Mouse (Mus musculus) forebrain, embryonic 16.5 days (tissue): Measurements from ENCODE around the gene Cfdp1. TPM values are rescaled to one million over a fixed set of nuclear protein-coding genes. Genes with fewer than 3 reads are reported as not detected.

Source experiments
- ATAC-seq: fragments of 200-750 bp; cut with Nextera tagmentation; 2 replicates; pipeline ENCODE4 v1.8.0; 2017; ENCODE audit warnings: mild to moderate bottlenecking, moderate library complexity
- H3K27ac ChIP-seq: fragments of 300-500 bp; sonication (generic); 2 replicates; pipeline ENCODE4 v1.5.1; 2014; ENCODE audit warnings: low read length, control low read depth
- H3K27me3 ChIP-seq: fragments of 300-500 bp; sonication (generic); replicated peaks from 2 replicates; pipeline ENCODE4 v1.6.1; 2014; ENCODE audit warnings: low read length; ENCODE audit not compliant: control insufficient read depth, insufficient read depth
- H3K36me3 ChIP-seq: fragments of 300-500 bp; sonication (generic); 2 replicates; pipeline ENCODE4 v1.6.1; 2014; ENCODE audit not compliant: control insufficient read depth, insufficient read depth
- H3K4me1 ChIP-seq: fragments of 300-500 bp; sonication (generic); replicated peaks from 2 replicates; pipeline ENCODE4 v1.6.1; 2014; ENCODE audit warnings: low read length; ENCODE audit not compliant: control insufficient read depth, insufficient read depth
- H3K4me2 ChIP-seq: fragments of 300-500 bp; sonication (generic); 2 replicates; pipeline ENCODE4 v1.6.1; 2014; ENCODE audit warnings: mild to moderate bottlenecking, low read length, control low read depth
- H3K4me3 ChIP-seq: fragments of 300-500 bp; sonication (generic); replicated peaks from 2 replicates; pipeline ENCODE4 v1.5.1; 2014; ENCODE audit warnings: mild to moderate bottlenecking, low read length, control low read depth
- H3K9ac ChIP-seq: fragments of 300-500 bp; sonication (generic); replicated peaks from 2 replicates; pipeline ENCODE4 v1.6.1; 2014; ENCODE audit warnings: low read depth, low read length, control low read depth
- H3K9me3 ChIP-seq: fragments of 300-500 bp; sonication (generic); 2 replicates; pipeline ENCODE4 v1.6.1; 2016; ENCODE audit warnings: low read length; ENCODE audit not compliant: control insufficient read depth
- WGBS: fragments of 180-500 bp; shearing (Covaris S2); extraction: QIAGEN DNeasy Blood & Tissue Kit; methylation state at CpG from one replicate; pipeline ENCODE4 v1.1.7; 2014; 5-methylcytosine and 5-hydroxymethylcytosine counted together
- polyA plus RNA-seq: library from polyadenylated mRNA; unstranded; fragments of >200 nt; fragmentation: Nextera tagmentation; extraction: Ambion mirVana; gene quantifications from 2 replicates; pipeline ENCODE4 v1.2.1, GENCODE M21; 2015

Gene Cfdp1
- polyA plus RNA-seq, 1 experiment from 2014 or later = 190 TPM

DNA sequence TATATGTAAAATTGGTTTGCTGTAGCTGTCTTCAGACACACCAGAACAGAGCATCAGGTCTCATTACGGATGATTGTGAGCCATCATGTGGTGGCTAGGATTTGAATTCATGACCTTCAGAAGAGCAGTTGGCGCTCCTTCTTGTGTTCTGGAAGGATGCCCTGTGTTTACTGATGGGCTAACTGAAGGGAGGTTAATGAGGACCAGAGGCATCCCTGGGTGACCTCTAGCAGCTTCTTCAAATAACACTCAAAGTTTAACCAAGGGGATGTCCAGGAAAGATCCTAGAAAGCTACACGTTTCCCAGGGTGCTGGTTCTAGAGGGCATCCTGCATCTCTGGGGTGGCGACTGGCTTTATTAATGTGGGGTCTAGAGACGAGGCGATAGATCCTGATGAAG is 99.4 kb downstream of the Cfdp1 start:
- WGBS = 84% methylated on average over 6 of the region's 6 CpGs
- ATAC-seq = no peak
- Histone ChIP-seq H3K4me3 (no peak overlapping the region), H3K9ac (no peak overlapping the region), H3K4me1 (no peaks in the 10 kb centered on the region), H3K27me3 (no peaks in the 10 kb centered on the region), H3K36me3 (no peaks in the 10 kb centered on the region), H3K9me3 (no peaks in the 10 kb centered on the region), H3K27ac (no peak overlapping the region), H3K4me2 (no peak overlapping the region)

DNA sequence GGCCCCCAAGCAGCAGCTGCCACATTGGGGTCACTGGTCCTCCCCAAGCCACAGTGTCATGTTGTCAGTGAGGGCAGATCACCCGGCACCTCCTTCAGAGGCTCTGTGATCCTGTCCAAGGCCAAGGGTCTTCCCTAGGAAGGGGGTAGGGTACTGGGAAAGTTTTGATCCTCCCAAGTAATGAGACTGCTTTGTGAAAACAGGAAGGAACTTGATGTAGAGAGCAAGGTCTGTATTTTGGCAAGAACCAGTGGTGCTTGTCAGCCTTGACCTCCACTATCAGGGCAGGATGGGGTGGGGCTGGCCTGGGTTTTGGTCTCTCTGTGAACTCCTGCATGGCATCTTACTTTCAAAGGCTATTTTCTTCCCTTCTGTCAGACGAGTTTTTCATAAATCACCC is 100.0 kb downstream of the Cfdp1 start:
- 78% methylated on average over 2 of the region's 2 CpGs for WGBS
- Histone ChIP-seq H3K9me3 (no peaks in the 10 kb centered on the region), H3K9ac (no peak overlapping the region), H3K27me3 (no peaks in the 10 kb centered on the region), H3K27ac (no peak overlapping the region), H3K4me1 (no peaks in the 10 kb centered on the region), H3K4me3 (no peak overlapping the region), H3K36me3 (no peaks in the 10 kb centered on the region), H3K4me2 (no peak overlapping the region)
- no peak for ATAC-seq

DNA sequence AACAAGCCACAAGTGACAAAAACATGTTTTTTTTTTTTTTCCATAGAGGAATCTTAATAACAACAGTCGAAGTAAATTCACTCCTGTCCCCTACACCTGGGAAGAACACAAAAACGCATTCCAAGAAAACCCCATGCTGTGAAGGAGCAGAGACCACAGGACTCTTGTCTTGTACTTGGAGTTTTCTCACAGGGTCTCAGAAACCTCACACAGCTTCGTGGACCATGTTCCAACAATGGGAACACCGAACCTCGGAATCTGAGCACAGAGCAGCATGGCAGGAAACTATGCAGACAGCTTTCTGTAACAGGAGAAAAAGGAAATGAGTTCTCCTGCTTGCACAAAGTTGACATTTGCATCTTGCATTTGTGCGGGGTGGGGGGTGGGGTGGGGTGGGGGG is 105.3 kb downstream of the Cfdp1 start:
- H3K27me3 ChIP-seq = no peaks in the 10 kb centered on the region
- ATAC-seq = no peak
- H3K27ac ChIP-seq = no peak overlapping the region
- no peak overlapping the region for H3K4me3 ChIP-seq
- no peak overlapping the region for H3K9ac ChIP-seq
- H3K4me1 ChIP-seq = peaks cover 24% of the 10 kb centered on the region
- H3K36me3 ChIP-seq = no peaks in the 10 kb centered on the region
- WGBS = 58% methylated on average over 6 of the region's 6 CpGs
- H3K9me3 ChIP-seq = no peaks in the 10 kb centered on the region
- H3K4me2 ChIP-seq = no peak overlapping the region

DNA sequence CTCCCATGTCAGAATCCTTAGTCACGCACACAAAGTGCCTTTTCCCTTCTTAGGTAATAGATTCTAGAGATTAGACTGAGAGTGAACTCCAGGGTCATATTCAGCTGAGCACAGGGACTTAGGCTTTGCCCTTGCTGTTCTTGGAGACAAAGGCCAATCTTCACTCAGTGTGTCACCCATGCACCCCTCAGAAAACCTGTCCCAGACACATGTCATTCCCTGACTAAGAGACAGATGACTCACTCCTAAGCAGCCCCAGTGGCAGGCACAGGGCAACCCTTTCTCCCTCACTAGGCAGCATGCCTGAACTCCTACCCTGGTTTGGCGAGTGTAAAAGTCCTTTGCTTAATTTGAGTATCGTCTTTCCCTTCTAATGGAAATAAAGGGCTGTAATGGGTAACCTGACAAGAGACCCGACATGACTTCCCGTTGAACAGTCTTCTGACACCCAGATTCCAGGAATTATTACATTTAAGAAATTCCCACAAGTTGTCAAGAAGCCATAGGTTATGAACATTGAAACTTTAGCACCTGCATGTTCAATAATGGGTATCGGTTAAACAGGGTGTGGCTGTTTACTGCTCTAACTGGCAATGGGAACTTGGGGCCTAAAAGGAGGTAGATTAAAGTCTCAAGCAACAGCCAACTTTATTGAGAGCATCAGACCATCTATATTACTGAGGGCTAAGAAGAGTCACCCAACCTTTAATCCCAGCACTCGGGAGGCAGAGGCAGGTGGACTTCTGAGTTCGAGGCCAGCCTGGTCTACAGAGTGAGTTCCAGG is 106.0 kb downstream of the Cfdp1 start:
- WGBS = 87% methylated on average over 8 of the region's 8 CpGs
- no peaks in the 10 kb centered on the region for H3K36me3 ChIP-seq
- no peak for ATAC-seq
- H3K27ac ChIP-seq = no peak overlapping the region
- H3K9me3 ChIP-seq = no peaks in the 10 kb centered on the region
- H3K27me3 ChIP-seq = no peaks in the 10 kb centered on the region
- no peak overlapping the region for H3K4me2 ChIP-seq
- H3K4me1 ChIP-seq = peaks cover 24% of the 10 kb centered on the region
- H3K9ac ChIP-seq = no peak overlapping the region
- no peak overlapping the region for H3K4me3 ChIP-seq

DNA sequence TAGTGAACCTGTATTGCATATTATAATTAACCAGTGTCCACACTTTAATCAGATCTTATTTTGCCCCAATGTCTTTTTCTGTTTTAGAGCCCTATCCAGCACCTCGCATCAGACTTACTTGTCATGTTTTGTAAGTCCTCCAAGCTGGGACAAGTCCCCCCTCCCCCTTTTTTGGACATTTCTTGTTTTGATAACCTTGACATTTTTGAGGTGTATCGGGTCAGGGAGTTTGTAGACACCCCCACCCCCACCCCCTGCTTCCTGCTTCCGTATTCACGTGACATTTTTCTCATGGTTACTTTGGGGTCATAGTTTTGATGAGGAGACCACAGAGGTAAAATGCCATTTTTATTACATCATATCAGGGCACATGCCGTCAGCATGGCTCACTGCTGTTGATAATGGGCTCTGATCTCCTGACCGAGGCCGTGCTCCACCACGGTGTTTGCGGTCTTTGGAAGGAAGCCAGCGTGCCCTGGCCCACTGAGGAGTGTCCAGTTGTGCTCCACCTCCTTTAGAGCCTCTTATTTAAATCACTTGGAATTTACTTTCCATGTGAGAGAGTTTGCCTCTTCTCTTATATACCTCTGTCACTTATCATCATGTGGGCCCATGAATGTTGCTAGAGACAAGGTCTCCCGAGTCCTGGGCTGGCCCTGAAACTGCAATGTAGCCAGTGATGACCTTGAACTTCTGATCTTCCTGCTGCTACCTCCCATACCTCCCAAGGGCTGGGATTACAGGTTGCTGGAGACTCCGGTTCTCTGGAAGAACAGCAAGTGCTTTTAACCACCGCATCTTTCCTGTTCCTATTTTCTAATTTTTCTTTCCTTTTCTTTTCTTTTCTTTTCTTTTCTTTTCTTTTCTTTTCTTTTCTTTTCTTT is 107.3 kb downstream of the Cfdp1 start:
- ATAC-seq = no peak
- Histone ChIP-seq H3K4me1 (peaks cover 33% of the 10 kb centered on the region), H3K4me3 (no peak overlapping the region), H3K9ac (no peak overlapping the region), H3K9me3 (no peaks in the 10 kb centered on the region), H3K27me3 (no peaks in the 10 kb centered on the region), H3K27ac (no peak overlapping the region), H3K4me2 (no peak overlapping the region), H3K36me3 (no peaks in the 10 kb centered on the region)
- WGBS = 81% methylated on average over 13 of the region's 13 CpGs

DNA sequence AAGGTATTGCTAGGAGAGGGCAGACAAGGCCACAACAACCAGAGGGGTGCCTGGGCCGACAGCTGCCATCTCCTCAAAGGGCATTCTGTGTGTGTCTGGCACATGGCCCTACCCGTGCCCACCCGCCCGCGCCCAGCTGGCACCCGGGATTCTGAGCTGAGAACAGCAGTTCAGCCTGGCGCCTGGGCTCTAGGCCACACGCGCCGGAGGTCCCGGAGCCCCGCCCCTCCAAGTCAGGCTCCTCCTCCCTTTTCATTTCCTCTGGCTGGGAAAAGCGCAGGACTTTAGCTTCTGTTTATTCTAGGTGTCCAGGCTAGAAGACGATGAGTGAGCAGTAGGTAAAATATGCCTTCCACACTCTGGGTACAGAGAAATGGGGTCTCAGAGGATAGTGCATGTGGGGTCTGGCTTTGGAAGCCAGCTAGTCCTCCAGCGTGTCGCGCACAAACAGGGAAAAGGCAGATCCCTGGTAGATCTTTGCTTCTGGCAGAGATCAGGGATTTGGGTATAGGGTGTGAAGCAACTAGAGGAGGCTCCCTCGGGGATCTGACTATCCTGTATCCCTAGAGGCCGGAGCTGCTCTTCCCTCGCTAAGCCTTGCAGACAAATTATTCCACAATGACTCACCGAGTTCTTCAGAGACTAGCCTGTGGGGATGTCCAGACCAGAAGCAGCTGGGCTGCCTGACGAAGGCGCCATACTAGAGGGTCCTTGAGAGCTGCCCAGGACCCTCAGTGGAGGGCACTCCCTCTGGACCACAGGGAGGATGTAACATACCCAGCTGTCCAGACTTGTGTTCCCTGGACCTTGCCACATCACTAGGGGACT is 108.3 kb downstream of the Cfdp1 start:
- Histone ChIP-seq H3K27ac (peak overlapping the region; percentile 70), H3K9ac (peak overlapping the region; percentile 34; the same call in 1 of the 2 replicates), H3K9me3 (no peaks in the 10 kb centered on the region), H3K4me1 (peaks cover 43% of the 10 kb centered on the region), H3K27me3 (no peaks in the 10 kb centered on the region), H3K4me2 (peak overlapping the region; percentile 42), H3K36me3 (no peaks in the 10 kb centered on the region), H3K4me3 (peak overlapping the region; percentile 20)
- 4% methylated on average over 23 of the region's 23 CpGs for WGBS
- ATAC-seq = peak; percentile 76

DNA sequence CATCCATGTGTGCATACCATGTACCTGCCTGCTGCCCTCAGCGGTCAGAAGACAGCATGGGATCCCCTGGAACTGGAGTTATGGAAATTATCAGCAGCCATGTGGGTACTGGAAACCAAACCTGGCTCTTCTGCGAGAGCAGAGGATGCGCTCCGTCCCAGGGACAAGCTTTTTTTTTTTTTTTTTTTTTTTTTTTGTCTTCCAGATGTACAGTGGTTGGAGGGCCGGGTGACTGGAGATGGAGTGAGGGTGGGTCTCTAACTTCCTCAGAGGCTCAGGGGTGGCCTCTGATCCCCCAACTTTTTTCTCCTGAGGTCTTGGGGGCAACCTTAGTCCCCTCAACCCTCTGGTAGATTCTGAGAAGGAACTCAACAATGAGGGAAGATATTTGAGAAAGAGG is 109.0 kb downstream of the Cfdp1 start:
- H3K9me3 ChIP-seq = no peaks in the 10 kb centered on the region
- no peak overlapping the region for H3K9ac ChIP-seq
- H3K4me2 ChIP-seq = peak overlapping the region; percentile 42; the same call in 1 of the 2 replicates
- no peak overlapping the region for H3K4me3 ChIP-seq
- ATAC-seq = no peak
- peaks cover 51% of the 10 kb centered on the region for H3K4me1 ChIP-seq
- no peaks in the 10 kb centered on the region for H3K36me3 ChIP-seq
- 57% methylated on average over 5 of the region's 5 CpGs for WGBS
- peak overlapping the region; percentile 70 for H3K27ac ChIP-seq
- H3K27me3 ChIP-seq = no peaks in the 10 kb centered on the region

DNA sequence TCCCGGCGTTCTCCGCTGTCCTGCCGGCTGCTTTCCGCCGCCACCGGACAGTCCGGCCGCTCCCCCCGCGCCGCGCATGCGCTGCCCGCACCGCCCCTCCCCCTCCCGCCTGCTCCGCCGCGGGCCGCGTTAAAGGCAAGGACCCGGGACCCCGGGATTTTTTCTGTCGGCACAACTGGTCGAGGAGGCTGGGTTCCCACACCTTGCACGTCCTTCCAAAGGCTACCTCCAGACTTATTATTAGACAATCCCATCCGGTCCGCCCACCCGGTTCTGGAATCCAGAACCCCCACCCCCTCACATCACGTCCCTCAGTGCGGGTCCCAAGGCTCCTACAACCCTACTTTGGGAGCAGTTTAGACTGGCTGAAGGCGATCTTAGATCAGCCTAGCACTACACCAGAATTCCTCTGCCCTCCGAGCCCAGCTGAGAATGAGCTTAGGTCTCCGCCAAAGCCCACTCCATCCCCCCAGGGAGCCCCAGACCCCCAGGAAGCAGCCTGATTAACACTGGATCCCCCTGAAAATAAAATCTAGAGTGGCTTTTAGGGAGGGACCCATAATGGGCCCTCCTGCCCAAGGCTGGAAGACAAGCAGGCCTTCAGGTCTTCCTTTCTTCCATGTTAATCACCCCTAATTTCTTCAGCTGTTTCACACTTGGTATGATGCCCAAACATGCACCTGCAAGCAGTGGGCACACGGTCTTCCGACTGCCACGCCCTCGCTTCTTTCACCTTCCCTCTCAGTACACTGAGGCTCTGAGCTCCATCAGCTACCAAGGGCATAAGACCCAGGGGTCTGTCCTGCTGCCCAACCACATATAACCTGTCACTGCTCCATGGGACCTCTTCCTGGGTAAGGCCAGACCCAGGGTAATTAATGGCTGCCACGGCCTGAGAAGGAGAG is 110.0 kb downstream of the Cfdp1 start, which contains the start of gene Bcar1:
TSS of gene Bcar1 (minus strand) at position 18 of the 905 bp plus-strand sequence.
- H3K9ac ChIP-seq = peak within 1 kb of the TSS; percentile 91
- H3K4me1 ChIP-seq = peaks cover 61% of the 10 kb centered on the region
- no peaks in the 10 kb centered on the region for H3K9me3 ChIP-seq
- peak within 1 kb of the TSS; percentile 90 for H3K4me3 ChIP-seq
- peak; percentile 37 for ATAC-seq
- H3K27me3 ChIP-seq = no peaks in the 10 kb centered on the region
- H3K4me2 ChIP-seq = peak within 1 kb of the TSS; percentile 85
- WGBS = 9% methylated on average over 38 of the region's 40 CpGs
- H3K36me3 ChIP-seq = no peaks in the 10 kb centered on the region
- H3K27ac ChIP-seq = peak within 1 kb of the TSS; percentile 82
